Mouse (Mus musculus) cortical plate, adult 2 months (tissue): ENCODE measurements at regions not wholly inside any gene's neighbourhood (a gene's known extent, or its start where the extent isn't known, plus 50 kb on each side); places are given as distances from the start of the nearest gene placed in this dataset.

Experiments used
- CTCF ChIP-seq: fragments of 200-500 bp; IDR thresholded peaks from 2 replicates; pipeline ENCODE4 v1.5.1; 2011; ENCODE audit warnings: mild to moderate bottlenecking, control low read depth, low read length; ENCODE audit not compliant: insufficient read depth; ENCODE audit errors: extremely low read depth
- POLR2A ChIP-seq: fragments of 200-500 bp; IDR thresholded peaks from 2 replicates; pipeline ENCODE4 v1.6.1; 2011; ENCODE audit warnings: mild to moderate bottlenecking, low read length, control low read depth; ENCODE audit not compliant: insufficient read depth; ENCODE audit errors: extremely low read depth

GRCm38 (mm10) chr2:148523401-148523800, 80.0 kb upstream of the Cd93 start:
- TF ChIP-seq CTCF (no peak), POLR2A (no peak)
